Mouse (Mus musculus) midbrain, embryonic 11.5 days (tissue): ENCODE results near the gene Fzd9. TPM values are rescaled to one million over a fixed set of nuclear protein-coding genes. Genes with fewer than 3 reads are reported as not detected.

ENCODE experiments used
- ATAC-seq: fragments of 200-750 bp; cut with Nextera tagmentation; 2 replicates; pipeline ENCODE4 v1.8.0; 2017; ENCODE audit warnings: moderate TSS enrichment, moderate library complexity; ENCODE audit not compliant: low FRiP score
- DNase-seq: peaks from one replicate; pipeline ENCODE4 v3.0.0; 2015; ENCODE audit warnings: low spot score; ENCODE audit errors: missing footprints
- H3K27ac ChIP-seq: fragments of 300-500 bp; sonication (generic); 2 replicates; pipeline ENCODE4 v1.5.1; 2014; ENCODE audit warnings: low read depth, low read length
- H3K27me3 ChIP-seq: fragments of 300-500 bp; sonication (generic); 2 replicates; pipeline ENCODE4 v1.6.1; 2014; ENCODE audit warnings: mild to moderate bottlenecking, low read length, moderate library complexity, mixed read lengths; ENCODE audit not compliant: control insufficient read depth, insufficient read depth
- H3K36me3 ChIP-seq: fragments of 300-500 bp; sonication (generic); 2 replicates; pipeline ENCODE4 v1.6.1; 2014; ENCODE audit warnings: mild to moderate bottlenecking, low read length, moderate library complexity, mixed read lengths; ENCODE audit not compliant: control insufficient read depth, insufficient read depth
- H3K4me1 ChIP-seq: fragments of 300-500 bp; sonication (generic); 2 replicates; pipeline ENCODE4 v1.6.1; 2014; ENCODE audit warnings: low read length; ENCODE audit not compliant: control insufficient read depth, insufficient read depth
- H3K4me2 ChIP-seq: fragments of 300-500 bp; sonication (generic); 2 replicates; pipeline ENCODE4 v1.6.1; 2014; ENCODE audit warnings: mild to moderate bottlenecking, moderate library complexity
- H3K4me3 ChIP-seq: fragments of 300-500 bp; sonication (generic); 2 replicates; pipeline ENCODE4 v1.5.1; 2014; ENCODE audit warnings: low read depth, low read length
- H3K9ac ChIP-seq: fragments of 300-500 bp; sonication (generic); 2 replicates; pipeline ENCODE4 v1.6.1; 2014; ENCODE audit warnings: low read length
- H3K9me3 ChIP-seq: fragments of 300-500 bp; sonication (generic); 2 replicates; pipeline ENCODE4 v1.6.1; 2016; ENCODE audit warnings: low read length; ENCODE audit not compliant: control insufficient read depth
- WGBS: fragments of 180-500 bp; shearing (Covaris S2); extraction: QIAGEN DNeasy Blood & Tissue Kit; methylation state at CpG from one replicate; pipeline ENCODE4 v1.1.7; 2014; 5-methylcytosine and 5-hydroxymethylcytosine counted together
- polyA plus RNA-seq: library from polyadenylated mRNA; unstranded; fragments of >200 nt; fragmentation: Nextera tagmentation; extraction: Ambion mirVana; gene quantifications from 2 replicates; pipeline ENCODE4 v1.2.1, GENCODE M21; 2014

The Fzd9 gene
- polyA plus RNA-seq = 7.6 and 9.9 TPM in 2 replicates

DNA sequence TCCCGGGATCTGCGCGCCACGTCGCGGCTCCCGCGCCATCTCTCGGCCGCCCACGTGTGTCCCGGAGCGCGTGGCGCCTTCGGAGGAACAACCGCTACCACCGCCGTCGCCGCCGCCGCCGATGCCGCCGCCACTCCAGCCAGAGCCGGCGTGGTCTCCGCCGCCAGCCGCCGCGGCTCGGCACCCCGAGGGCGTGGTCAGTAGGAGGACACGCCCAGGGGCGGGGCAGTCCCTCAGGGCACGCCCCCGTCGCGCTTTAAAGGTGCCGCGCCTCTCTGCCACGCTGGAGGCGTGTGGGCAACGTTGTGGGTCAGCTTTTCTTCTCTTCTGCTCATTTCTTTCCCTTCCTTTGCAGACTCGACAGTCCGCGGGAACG is at the start of gene Fzd9:
TSS of gene Fzd9 (minus strand) at position 152 of the 376 bp plus-strand sequence.
- Histone ChIP-seq H3K27ac (no peak within 1 kb of the TSS; the same call in 1 of the 2 replicates), H3K27me3 (peaks cover 8% of the 10 kb centered on the region), H3K4me3 (peak within 1 kb of the TSS; percentile 64), H3K4me1 (peaks cover 56% of the 10 kb centered on the region), H3K36me3 (no peaks in the 10 kb centered on the region; the same call in 1 of the 2 replicates), H3K4me2 (peak within 1 kb of the TSS; percentile 99), H3K9me3 (no peaks in the 10 kb centered on the region; the same call in 1 of the 2 replicates), H3K9ac (peak within 1 kb of the TSS; percentile 80)
- whole genome bisulfite sequencing = 0% methylated on average over 48 of the region's 51 CpGs
- peak; percentile 72 for ATAC-seq
- peak; percentile 99 for DNase-seq

DNA sequence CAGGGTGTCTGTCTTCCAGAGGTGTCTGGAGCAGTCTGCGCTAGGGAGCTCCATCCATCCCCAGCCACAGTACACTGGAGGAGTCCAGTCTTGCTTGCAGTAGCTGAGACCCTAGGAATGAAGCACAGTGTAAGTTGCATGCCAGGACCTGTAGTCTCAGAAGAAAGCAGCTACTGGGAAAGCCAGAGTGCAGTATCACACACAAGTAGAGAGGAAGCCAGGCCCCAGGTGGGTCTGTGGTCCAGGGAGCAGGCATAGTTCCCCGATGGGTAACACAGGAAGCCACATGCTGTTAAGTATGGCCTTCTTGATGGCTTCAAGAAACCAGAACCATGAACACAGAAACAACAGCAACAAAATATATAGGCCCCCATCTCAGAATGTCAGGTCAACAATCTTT is 41.0 kb upstream of the Fzd9 start:
- H3K4me1 ChIP-seq = no peaks in the 10 kb centered on the region
- H3K4me3 ChIP-seq = no peak overlapping the region
- H3K4me2 ChIP-seq = no peak overlapping the region
- ATAC-seq (no peak), DNase-seq (no peak)
- H3K9me3 ChIP-seq = no peaks in the 10 kb centered on the region
- no peaks in the 10 kb centered on the region for H3K36me3 ChIP-seq
- H3K27ac ChIP-seq = no peak overlapping the region
- no peaks in the 10 kb centered on the region for H3K27me3 ChIP-seq
- no peak overlapping the region for H3K9ac ChIP-seq
- WGBS = 84% methylated on average over 2 of the region's 2 CpGs

DNA sequence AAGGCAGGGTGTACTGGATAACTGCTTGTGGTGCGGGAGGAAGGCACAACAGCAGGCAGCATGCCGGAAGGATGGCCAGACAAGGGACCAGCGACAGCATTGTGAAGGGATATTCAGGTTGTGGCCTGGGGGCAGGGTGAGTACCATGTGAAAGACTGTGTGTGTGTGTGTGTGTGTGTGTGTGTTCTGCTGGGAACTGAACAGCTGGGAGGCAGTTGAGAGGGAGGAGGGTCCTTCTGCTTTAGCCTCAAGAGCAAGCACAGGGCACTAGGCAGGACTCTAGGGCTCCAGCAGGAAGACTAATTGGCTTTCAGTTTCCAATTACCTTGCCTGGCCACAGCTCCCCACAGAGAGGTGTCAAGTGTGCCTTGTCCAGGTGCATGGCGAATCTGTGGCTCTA is 40.2 kb upstream of the Fzd9 start:
- Histone ChIP-seq H3K4me1 (no peaks in the 10 kb centered on the region), H3K4me2 (no peak overlapping the region), H3K4me3 (no peak overlapping the region), H3K9me3 (no peaks in the 10 kb centered on the region), H3K9ac (no peak overlapping the region), H3K27ac (no peak overlapping the region), H3K36me3 (no peaks in the 10 kb centered on the region), H3K27me3 (no peaks in the 10 kb centered on the region)
- no peak for DNase-seq
- no peak for ATAC-seq
- 69% methylated on average over 4 of the region's 4 CpGs for WGBS

DNA sequence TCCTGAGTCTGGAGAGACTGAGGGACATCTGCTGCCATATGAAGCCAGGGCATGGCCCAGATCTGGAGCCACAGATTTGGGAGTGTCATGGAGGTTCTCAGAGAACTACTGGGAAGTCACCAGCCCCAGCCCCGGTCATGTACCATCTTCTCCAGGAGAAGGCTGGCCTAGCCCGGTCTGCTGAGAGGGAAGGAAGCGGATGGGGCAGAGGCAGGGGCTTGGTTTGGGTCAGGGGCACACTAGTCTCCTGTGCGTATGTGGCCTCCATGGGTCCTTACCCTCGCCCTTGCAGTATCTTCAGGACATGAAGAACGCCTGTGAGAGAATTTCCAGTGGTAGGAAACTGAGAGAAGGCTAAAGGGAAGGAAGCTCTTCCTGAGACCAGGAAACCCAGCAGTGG is 39.7 kb upstream of the Fzd9 start:
- no peaks in the 10 kb centered on the region for H3K36me3 ChIP-seq
- H3K9ac ChIP-seq = no peak overlapping the region
- ATAC-seq (no peak), DNase-seq (no peak)
- H3K4me3 ChIP-seq = no peak overlapping the region
- no peak overlapping the region for H3K27ac ChIP-seq
- 85% methylated on average over 6 of the region's 6 CpGs for WGBS
- no peak overlapping the region for H3K4me2 ChIP-seq
- no peaks in the 10 kb centered on the region for H3K9me3 ChIP-seq
- no peaks in the 10 kb centered on the region for H3K4me1 ChIP-seq
- no peaks in the 10 kb centered on the region for H3K27me3 ChIP-seq

GRCm38 (mm10) chr5:135286926-135287325 is 35.9 kb upstream of the Fzd9 start:
- DNase-seq (no peak), ATAC-seq (no peak)
- Histone ChIP-seq H3K4me2 (no peak overlapping the region), H3K27me3 (no peaks in the 10 kb centered on the region), H3K9me3 (no peaks in the 10 kb centered on the region), H3K27ac (no peak overlapping the region), H3K9ac (no peak overlapping the region), H3K4me1 (no peaks in the 10 kb centered on the region), H3K4me3 (no peak overlapping the region), H3K36me3 (no peaks in the 10 kb centered on the region)
- WGBS = 81% methylated on average over 5 of the region's 5 CpGs

GRCm38 (mm10) chr5:135286185-135286584 is 35.2 kb upstream of the Fzd9 start:
- Histone ChIP-seq H3K4me1 (no peaks in the 10 kb centered on the region), H3K4me2 (no peak overlapping the region)
- WGBS = 1% methylated on average over 6 of the region's 6 CpGs

DNA sequence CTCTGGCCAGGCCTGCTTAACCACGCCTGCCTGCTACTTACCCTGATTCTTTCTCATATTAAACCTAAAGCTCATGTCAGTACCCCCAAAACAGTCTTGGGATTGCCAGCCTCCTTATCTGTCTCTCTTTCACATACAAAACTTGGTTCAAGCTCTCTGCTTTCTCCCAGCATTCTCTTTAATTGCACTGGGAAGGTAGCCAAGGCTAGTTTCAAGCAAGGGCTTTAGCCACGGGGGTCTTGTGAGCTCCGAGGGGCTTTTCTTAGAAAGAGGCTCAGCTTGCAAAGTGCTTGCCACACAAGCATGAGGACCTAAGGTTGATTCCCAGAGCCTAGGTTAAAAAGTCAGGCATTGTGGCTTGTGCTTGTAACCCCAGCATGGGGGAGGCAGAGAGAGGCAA is 34.2 kb upstream of the Fzd9 start:
- ATAC-seq = no peak
- Histone ChIP-seq H3K27me3 (no peaks in the 10 kb centered on the region), H3K9ac (no peak overlapping the region), H3K36me3 (no peaks in the 10 kb centered on the region), H3K9me3 (no peaks in the 10 kb centered on the region), H3K4me2 (no peak overlapping the region), H3K27ac (no peak overlapping the region), H3K4me1 (no peaks in the 10 kb centered on the region), H3K4me3 (no peak overlapping the region)
- DNase-seq = no peak
- WGBS = 74% methylated on average over 3 of the region's 3 CpGs

More at GRCm38 (mm10) chr5:135286185-135286584, 35.2 kb upstream of the Fzd9 start:
- H3K4me3 ChIP-seq = no peak overlapping the region
- no peaks in the 10 kb centered on the region for H3K27me3 ChIP-seq
- H3K36me3 ChIP-seq = no peaks in the 10 kb centered on the region
- H3K9ac ChIP-seq = no peak overlapping the region
- ATAC-seq = peak; percentile 78
- no peak overlapping the region for H3K27ac ChIP-seq
- peak; percentile 95 for DNase-seq
- no peaks in the 10 kb centered on the region for H3K9me3 ChIP-seq

- H3K36me3 ChIP-seq = no peaks in the 10 kb centered on the region
- H3K4me1 ChIP-seq = peaks cover 3% of the 10 kb centered on the region; the same call in 1 of the 2 replicates
- no peaks in the 10 kb centered on the region for H3K9me3 ChIP-seq
- no peak overlapping the region for H3K27ac ChIP-seq
- H3K4me3 ChIP-seq = no peak overlapping the region
- DNase-seq (no peak), ATAC-seq (no peak)
- H3K9ac ChIP-seq = no peak overlapping the region
- 89% methylated on average over 9 of the region's 9 CpGs for WGBS
- H3K4me2 ChIP-seq = no peak overlapping the region
- H3K27me3 ChIP-seq = peaks cover 3% of the 10 kb centered on the region
Observed at GRCm38 (mm10) chr5:135280226-135280625, 29.2 kb upstream of the Fzd9 start.

GRCm38 (mm10) chr5:135276597-135276996 is 25.6 kb upstream of the Fzd9 start:
- DNase-seq (peak; percentile 91), ATAC-seq (peak; percentile 57; the same call in 1 of the 2 replicates)
- Histone ChIP-seq H3K36me3 (no peaks in the 10 kb centered on the region), H3K27me3 (peaks cover 3% of the 10 kb centered on the region), H3K27ac (no peak overlapping the region), H3K4me1 (peaks cover 12% of the 10 kb centered on the region), H3K9ac (peak overlapping the region; percentile 45), H3K4me3 (peak overlapping the region; percentile 13; the same call in 1 of the 2 replicates), H3K9me3 (no peaks in the 10 kb centered on the region), H3K4me2 (peak overlapping the region; percentile 39)
- WGBS = 4% methylated on average over 36 of the region's 36 CpGs
